Comparison of ENCODE assay signal across 8 mouse cellular contexts in genomic region chr5:100671897-100672296, GRCm38 (mm10).
"Had no signal": no experiment of that assay in that cellular context is flagged by ENCODE, and none has a peak within 500 bp of the region (broad histone marks: within the 10 kb centered on the region; RNA-seq: fewer than 3 reads in every experiment).

No protein-coding gene starts in this region.

- H3K4me3 ChIP-seq: left cerebral cortex, adult 2 months; limb, embryonic 10.5 days had no signal

- H3K27ac ChIP-seq: hindbrain, postnatal 0 days; left cerebral cortex, adult 2 months; limb, embryonic 10.5 days; liver, embryonic 14.5 days; macrophage had no signal

- H3K27me3 ChIP-seq: megakaryocyte, embryonic 14.5 days had no signal

- H3K9ac ChIP-seq: liver, embryonic 14.5 days had no signal

- H3K9me3 ChIP-seq: limb, embryonic 10.5 days; megakaryocyte, embryonic 14.5 days had no signal

- H3K4me2 ChIP-seq: midbrain, embryonic 11.5 days had no signal

- ATAC-seq: hindbrain, postnatal 0 days; midbrain, embryonic 16.5 days had no signal
